Mouse (Mus musculus) lung, adult 2 months (tissue): ENCODE measurements at regions not wholly inside any gene's neighbourhood (a gene's known extent, or its start where the extent isn't known, plus 50 kb on each side); places are given as distances from the start of the nearest gene placed in this dataset.

Source experiments
- CTCF ChIP-seq: fragments of 200-500 bp; IDR thresholded peaks from 2 replicates; pipeline ENCODE4 v1.5.1; 2011; ENCODE audit warnings: mild to moderate bottlenecking, low read length, control low read depth; ENCODE audit not compliant: insufficient read depth
- POLR2A ChIP-seq: fragments of 200-500 bp; IDR thresholded peaks from 2 replicates; pipeline ENCODE4 v1.6.1; 2011; ENCODE audit warnings: low read depth, mild to moderate bottlenecking, control low read depth, low read length, borderline replicate concordance; ENCODE audit errors: extremely low read depth

- TF ChIP-seq CTCF (no peak), POLR2A (no peak)
Measured at GRCm38 (mm10) chr19:26949153-26949552, 63.5 kb downstream of the Gm815 start.
